Mouse (Mus musculus): ENCODE results near the gene Dclre1b.
"Not testable (repeated sequence)": the region's sequence is repeated elsewhere in the genome, so short reads cannot be mapped to it uniquely, and the experiment has no call there.

GRCm38 (mm10) chr3:103792111-103792406 is 17.2 kb downstream of the Dclre1b start:
- TF ChIP-seq EP300 (IDR thresholded peaks at IDR 0.05; ENCODE audit: insufficient read depth, low read depth, low read length); CTCF (IDR thresholded peaks at IDR 0.05): not testable (repeated sequence)

All from heart, adult 2 months (tissue).